In the genomic region with DNA sequence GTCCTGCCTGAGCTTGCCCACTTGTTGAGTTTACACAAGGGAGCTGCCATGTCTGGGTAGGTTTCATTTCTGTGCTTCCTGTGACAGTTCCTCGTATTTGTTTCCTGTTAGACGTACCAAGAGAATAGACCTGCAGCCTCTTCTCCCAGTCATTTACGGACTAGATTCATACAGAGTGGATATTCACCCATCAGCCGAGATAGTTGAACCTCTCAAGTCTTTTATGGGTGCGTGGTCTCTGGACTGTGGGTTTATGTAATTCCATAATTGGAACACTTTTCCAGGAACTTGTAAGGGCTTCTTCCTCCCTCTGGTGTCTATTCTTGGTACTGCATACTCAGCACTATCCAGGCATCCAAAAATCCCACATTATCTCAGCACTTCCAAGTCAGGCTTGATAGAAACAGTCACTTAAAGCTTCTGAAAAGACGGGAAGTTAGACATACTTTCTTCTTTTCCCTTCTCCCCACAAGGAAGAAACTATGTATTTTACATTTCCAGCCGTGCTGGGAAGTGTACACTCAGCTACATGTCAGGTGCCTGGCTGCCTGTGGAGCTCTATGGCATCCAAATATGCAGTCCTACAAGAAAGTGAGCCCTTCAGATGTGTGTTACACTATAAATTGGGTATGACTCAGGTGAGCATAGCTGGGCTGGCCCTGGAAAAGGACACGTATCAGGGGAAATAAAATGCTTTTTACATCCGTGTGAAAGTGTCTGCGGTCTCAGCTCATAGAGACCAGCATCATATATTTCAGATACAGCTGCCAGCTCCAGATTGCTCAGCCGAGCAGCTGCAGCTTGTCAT, we compare ENCODE assay signal across 8 mouse cellular contexts. TPM values are rescaled to one million over a fixed set of nuclear protein-coding genes. Genes with fewer than 3 reads are reported as not detected.
DNase-seq lines count a peak whose midpoint lies in the region; ATAC-seq and TF ChIP-seq lines count a peak whose summit lies in the region.

No protein-coding gene starts in this region.

- intact Hi-C loops in left cerebral cortex, postnatal 36 days (cut with DNase I), result loop anchor here (1.0 to 10.0 kb wide), 2 partner anchors 46 to 330 kb away; no protein-coding TSS in a partner anchor

- peak overlapping the region; percentile 17; the same call in 1 of the 2 replicates for H3K4me3 ChIP-seq in intestine, postnatal 0 days (ENCODE audit: low read depth, low read length)

- H3K4me1 ChIP-seq in intestine, postnatal 0 days (replicated peaks; ENCODE audit: control insufficient read depth, insufficient read depth, low read length), result peaks cover 5% of the 10 kb centered on the region; the same call in 1 of the 2 replicates

- no peaks in the 10 kb centered on the region for H3K9me3 ChIP-seq in intestine, postnatal 0 days (ENCODE audit: control insufficient read depth)

- peak overlapping the region; percentile 43 for H3K4me2 ChIP-seq in intestine, postnatal 0 days (replicated peaks; ENCODE audit: low read depth)

- peak; percentile 27 to 41 for DNase-seq in spleen, postnatal 36 days (ENCODE audit: low spot score in 2 of 2)
- no peak for DNase-seq in spleen, postnatal 4 days (ENCODE audit: low spot score in 2 of 2)
- peak; percentile 50 to 58 for DNase-seq in cerebellum, adult 18-20 months
- peak; percentile 44 to 90 for DNase-seq in frontal cortex, adult 2 months (ENCODE audit: extremely low spot score in 1 of 2, low spot score in 1 of 2)
- DNase-seq in left cerebral cortex, postnatal 36 days (ENCODE audit: low spot score in 2 of 2), result peak; percentile 26 to 52
- peak; percentile 35 for DNase-seq in neural tube, embryonic 10.5 days (ENCODE audit: extremely low spot score, low spot score)
- DNase-seq in thymus, postnatal 4 days, result no peak

- H3K27ac ChIP-seq in intestine, postnatal 0 days (ENCODE audit: low read depth, low read length), result no peak overlapping the region; the same call in 1 of the 2 replicates

- H3K9ac ChIP-seq in intestine, postnatal 0 days (ENCODE audit: low read depth, low read length), result no peak overlapping the region

- H3K36me3 ChIP-seq in intestine, postnatal 0 days (ENCODE audit: control insufficient read depth, insufficient read depth), result no peaks in the 10 kb centered on the region

- TF ChIP-seq CTCF in intestine, postnatal 0 days (IDR thresholded peaks at IDR 0.05; ENCODE audit: low read depth), result peak; percentile 88

- 49% methylated on average over 11 of the region's 11 CpGs for WGBS in intestine, postnatal 0 days

- no peaks in the 10 kb centered on the region for H3K27me3 ChIP-seq in intestine, postnatal 0 days (replicated peaks; ENCODE audit: control insufficient read depth, insufficient read depth, low read length)

- ATAC-seq in intestine, postnatal 0 days, result peak; percentile 31; the same call in 1 of the 2 replicates

RNA-seq across cellular contexts. Expression of a gene that starts 20.9 kb away (rescaled TPM):
- polyA plus RNA-seq in frontal cortex, adult 2 months (2012; rRNA removed), result 7.8 and 7.9 TPM in 2 replicates
- polyA plus RNA-seq in intestine, postnatal 0 days (2015; fragmentation: Nextera tagmentation; extraction: Ambion mirVana), result 4.7 and 5.6 TPM in 2 replicates
- 10 to 100 TPM; 13.6 to 16.8 TPM for total RNA-seq in left cerebral cortex, postnatal 36 days (2021)

RNA-seq across cellular contexts. Expression of a gene that starts 27.5 kb away (rescaled TPM):
- polyA plus RNA-seq in frontal cortex, adult 2 months (2012; rRNA removed), result 5.7 and 6.1 TPM in 2 replicates
- 36.4 and 38.3 TPM in 2 replicates for polyA plus RNA-seq in intestine, postnatal 0 days (2015; fragmentation: Nextera tagmentation; extraction: Ambion mirVana)
- 1 to 10 TPM; 1.9 to 2.0 TPM for total RNA-seq in left cerebral cortex, postnatal 36 days (2021)

Comparison
In these comparisons a context has a peak if more than half of its experiments do, and no peak if none do; other contexts are left out.
1. DNase-seq: peak in spleen, postnatal 36 days (2 of 2), cerebellum, adult 18-20 months (2 of 2), frontal cortex, adult 2 months (2 of 2), left cerebral cortex, postnatal 36 days (2 of 2) and neural tube, embryonic 10.5 days (single experiment); none in spleen, postnatal 4 days (0 of 2) and thymus, postnatal 4 days (single experiment).